Mouse (Mus musculus) mature B cell (primary cell): ENCODE results near the gene Rassf2.

ENCODE experiments used
- in situ Hi-C: fragments of 300-500 bp; cut with MboI; formaldehyde crosslinking; loops from 2 replicates; pipeline ENCODE4 v1.14.3; 2019

The Rassf2 gene

DNA sequence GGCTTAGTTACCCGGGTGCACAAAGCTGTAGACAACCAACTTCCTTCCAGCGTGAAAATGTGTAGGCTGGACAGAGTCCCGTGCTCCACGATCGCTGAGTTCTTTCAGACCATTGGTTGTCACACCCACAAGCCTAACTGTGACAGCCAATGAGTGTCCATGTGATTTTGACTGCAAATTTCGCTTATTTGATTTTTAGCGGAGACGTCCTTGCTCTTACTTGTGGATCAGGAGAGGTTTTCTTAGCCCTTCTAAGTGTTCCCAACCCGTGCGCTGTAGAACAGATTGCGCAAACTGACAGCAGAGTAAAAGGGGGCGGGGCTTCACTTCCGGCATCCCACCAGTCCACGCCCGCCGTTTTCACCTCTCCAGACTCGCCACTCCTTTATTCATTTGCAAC is 74.8 kb downstream of the Rassf2 start:
- in situ Hi-C loops = no loop called here

DNA sequence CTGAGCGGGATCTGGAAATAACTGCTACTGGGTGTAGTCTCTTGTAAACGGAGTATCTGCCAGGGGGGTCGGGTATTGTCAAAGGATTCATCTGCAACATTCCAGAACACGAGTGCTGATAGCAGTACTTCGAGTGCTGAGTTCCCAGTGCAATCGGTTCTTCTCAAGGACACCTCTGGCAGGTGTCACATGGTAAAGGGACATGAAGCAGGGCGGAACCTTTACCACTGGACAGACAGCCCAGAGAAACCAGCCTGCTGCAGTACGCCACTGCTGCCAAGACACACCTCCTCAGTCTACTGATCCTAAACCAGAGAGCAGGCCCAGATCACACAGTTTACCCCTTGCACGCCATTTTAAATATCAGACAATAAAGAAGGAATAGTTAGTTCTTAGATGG is 75.2 kb downstream of the Rassf2 start:
- in situ Hi-C loops = no loop called here

DNA sequence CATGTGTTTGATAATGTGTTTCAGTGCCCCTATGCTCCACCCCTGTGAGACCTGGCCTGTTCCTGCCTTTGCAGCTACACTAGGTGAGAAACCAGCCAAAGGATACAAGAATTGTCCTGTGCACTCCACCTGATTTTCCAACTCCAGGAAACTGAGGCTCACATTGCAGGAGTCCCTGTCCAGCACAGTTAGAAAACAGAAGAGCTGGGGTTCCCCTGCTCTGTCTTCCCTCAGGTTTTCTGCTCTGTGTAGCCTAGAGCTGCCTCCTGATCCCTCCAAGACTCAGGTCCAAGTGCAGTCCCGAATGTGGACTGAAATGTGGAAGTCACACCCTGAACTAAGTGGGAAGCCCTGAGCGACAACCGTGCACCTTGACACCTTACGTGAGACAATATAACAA is 76.3 kb downstream of the Rassf2 start:
- in situ Hi-C loops = no loop called here

DNA sequence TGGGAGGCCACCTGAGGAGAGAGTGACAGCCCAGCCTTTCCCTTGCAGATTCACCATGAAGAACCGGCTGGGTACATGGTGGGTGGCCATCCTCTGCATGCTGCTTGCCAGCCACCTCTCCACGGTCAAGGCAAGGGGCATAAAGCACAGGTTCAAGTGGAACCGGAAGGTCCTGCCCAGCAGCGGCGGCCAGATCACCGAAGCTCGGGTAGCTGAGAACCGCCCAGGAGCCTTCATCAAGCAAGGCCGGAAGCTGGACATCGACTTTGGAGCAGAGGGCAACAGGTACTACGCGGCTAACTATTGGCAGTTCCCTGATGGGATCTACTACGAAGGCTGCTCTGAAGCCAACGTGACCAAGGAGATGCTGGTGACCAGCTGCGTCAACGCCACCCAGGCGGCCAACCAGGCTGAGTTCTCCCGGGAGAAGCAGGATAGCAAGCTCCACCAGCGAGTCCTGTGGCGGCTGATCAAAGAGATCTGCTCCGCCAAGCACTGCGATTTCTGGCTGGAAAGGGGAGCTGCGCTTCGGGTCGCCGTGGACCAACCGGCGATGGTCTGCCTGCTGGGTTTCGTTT is 77.0 kb downstream of the Rassf2 start:
- in situ Hi-C loops = no loop called here

DNA sequence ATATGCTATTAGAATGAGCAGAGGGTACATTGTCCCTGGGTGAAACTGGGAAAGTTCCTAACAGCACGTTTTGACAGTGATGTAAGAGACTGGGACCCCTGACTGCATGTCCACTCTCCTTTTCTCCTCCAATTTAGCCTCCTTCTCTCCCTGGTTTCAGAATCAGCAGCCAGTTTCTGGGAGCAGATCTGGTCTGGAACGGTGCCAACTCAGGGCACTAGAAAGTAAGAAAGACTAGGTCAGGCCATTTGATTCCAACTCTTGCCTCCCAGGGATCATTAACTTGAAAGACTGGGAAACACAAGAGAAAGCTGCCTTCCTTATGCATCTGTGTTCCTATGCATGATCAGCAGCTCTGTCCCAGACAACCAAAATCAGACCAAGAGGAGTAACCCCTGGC is 77.6 kb downstream of the Rassf2 start:
- in situ Hi-C loops = no loop called here

DNA sequence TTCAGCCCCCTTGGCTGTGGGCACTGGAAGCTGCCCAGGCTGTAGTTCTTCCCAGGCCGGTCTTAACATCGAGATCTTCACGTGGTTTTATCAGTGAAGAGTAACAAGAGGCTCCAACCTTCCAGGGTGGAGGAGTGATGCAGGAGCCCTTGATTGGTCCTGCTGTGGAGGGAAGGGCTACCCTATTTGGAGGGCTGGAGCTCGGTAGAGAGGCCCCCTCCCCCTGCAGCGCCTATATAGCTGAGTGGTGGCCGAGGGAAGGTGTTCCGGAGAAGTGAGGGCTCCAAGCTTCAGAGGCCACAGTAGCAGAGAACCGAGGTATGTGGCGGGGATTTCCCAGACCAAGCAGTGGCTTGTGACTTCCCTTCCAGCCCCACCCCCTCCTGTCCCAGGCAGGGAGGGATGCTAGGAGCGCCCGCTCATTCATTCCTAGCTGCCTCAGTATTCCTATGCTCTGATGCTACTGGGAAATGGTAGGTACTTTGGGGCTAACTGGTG is 79.4 kb downstream of the Rassf2 start, which contains the start of gene Prnd:
TSS of gene Prnd (plus strand) at position 264 of the 498 bp plus-strand sequence.
- in situ Hi-C loops = no loop called here

DNA sequence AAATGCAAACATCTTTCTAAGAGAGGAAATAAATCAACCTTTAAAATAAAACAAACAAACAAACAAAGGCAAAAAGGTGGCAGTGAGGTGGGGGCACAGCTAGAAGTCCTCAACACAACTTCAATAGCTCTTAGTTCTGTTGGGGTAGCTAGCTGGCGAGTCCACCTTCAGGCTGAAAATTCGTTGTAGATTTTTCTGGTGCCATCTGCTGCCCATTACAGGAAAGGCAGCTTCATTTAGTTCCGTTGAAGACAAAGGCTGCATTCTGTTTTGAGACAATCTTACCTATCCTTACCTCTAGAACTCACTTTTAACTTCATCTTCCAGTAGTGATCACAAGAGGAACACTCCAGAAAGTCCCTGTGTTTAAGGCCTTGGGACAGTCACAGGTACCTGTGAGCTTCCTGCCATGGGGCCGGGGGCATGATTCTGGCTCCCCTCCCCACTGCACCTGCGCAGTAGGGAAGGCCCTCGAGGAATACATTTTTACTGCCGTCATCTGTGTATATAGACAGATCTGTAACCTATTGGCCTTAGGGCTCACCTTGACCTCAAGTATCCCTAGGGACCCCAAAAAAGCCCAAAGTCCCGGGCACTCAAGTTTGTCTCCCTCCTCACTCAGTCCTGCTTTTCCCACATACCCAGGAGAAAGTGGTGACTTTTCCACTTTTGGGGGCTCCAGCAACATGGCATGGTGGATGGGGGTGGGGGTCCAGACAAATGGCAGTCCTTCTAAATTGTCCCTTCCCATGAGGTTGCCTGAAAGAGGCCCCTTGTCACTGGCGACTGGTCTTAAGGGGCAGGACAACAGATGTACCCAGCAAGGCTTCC is 80.1 kb downstream of the Rassf2 start:
- in situ Hi-C loops = no loop called here

DNA sequence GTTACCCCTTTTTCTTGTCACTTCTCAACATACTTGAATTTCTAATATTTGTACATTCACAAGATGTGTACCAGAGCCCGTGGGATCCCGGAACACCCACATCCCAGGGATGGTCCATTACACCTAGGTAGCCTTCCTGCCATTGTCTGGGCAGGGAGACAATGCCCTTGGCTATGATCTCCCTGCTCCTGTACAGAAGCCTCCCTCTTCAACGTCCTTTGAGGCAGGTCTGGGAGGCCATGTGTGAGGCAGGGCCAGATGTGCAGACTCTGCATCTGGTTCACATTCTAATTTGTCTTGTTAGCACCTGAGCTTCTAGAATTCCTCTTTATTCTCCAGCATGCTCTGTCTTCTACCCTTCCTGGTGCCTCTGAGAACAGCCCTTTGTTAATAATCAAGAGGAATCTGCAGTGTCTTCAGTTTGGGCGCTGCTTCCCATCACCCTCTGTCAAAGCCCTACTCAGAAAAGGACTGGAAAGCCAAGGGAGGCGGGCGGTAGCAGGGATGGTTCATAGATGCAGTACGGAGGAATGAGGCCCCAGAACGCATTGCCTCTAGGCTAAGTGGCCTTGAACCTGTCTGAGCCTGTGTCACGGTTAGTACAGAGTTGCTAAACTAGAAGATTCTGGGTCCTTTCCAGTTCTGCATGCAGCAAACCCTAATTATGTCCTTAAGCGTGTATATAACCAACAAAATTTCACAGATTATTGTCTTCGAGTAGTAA is 81.0 kb downstream of the Rassf2 start:
- in situ Hi-C loops = no loop called here

DNA sequence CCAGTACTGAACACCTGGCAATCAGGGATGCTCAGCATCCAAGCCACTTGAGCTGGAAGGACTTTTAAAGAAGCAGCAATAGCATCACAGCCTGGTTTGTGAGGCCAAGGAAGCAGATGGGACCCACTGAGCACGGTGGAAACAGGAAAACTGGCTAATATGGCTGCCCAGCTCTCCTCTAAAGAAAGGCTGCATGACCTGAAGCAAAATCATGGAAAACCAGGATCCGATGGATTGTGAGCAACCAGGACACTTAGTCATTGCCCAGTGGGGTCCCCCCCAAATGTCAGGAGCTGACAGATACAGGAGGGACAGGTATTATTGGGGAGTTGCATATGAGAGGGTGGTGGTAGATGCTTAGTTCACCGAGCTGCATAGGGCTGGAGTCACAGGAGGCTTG is 81.9 kb downstream of the Rassf2 start:
- in situ Hi-C loops = no loop called here

DNA sequence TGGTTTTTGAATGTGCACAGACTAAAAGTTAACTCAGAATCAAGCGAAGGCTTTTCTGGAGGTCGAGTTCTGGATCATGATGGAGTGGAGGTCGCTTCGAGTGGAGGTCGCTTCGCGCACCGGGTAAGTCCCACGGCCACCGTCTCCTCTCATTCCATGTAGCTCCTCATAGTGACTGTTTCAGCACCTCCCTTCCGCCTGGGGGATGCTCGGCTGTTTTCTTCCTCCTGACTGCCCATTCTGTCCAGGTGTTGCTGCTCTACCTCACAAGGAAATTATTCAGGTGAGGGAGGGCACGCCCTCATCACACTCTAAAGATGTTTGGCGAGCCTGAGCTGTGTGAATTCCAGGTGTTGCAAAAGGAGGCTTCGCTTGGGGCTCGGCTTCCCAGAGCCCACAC is 83.7 kb downstream of the Rassf2 start:
- in situ Hi-C loops = no loop called here

DNA sequence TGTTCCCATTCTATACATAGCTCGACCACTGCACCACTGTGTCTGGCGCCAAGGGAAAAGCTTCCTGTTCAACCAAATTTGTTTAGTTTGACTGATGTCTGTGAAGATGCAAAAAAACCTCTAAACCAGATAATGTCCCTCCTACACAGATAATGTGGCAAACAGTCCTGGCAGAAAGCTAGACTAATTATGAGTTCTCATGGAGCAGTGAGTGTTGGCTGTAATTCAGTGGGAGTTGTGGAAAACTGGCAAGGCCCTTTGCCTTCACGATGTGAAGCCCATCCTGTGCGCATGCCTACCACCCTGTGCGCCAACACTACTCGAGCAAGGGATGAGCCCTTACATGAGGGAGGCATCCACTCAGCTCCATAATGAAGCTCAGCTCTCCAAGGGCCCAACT is 84.3 kb downstream of the Rassf2 start:
- in situ Hi-C loops = no loop called here

DNA sequence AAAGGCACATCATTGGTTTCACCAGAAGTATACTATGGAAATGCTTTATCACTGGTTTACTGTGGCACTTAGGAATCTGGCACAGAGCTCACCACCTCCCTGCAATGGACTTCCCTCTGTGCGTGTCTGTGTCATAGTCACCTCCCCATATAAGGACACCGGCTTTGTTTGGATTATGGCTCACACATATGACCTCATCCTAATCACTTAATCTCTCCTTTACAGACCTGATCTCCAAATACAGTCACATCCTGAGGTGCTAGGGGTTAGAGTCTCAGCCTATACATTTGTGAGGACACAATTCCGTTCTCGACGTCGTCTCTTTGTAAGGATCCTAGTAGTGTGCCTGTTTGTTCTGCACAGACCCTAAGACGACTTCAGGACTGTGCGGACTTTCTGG is 84.8 kb downstream of the Rassf2 start:
- in situ Hi-C loops = no loop called here

DNA sequence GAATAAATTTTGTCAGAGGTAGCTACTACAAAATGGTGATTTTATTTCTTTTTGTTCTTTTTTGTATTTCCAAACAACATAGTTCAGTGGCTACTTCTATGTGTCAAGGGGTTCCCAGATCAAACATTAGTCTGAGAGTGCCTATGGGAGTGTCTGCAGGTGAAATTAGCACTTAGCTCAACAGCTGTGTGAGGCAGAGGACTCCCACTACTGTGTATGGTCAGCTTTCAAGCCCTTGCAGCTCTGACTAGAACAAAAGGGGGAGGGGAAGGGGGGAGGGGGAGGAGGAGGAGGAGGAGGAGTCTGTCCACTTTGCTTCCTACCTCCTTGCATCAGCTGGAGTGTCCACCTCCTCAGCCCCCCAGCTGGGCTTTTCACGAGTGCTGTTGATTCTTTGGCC is 85.7 kb downstream of the Rassf2 start:
- in situ Hi-C loops = no loop called here

DNA sequence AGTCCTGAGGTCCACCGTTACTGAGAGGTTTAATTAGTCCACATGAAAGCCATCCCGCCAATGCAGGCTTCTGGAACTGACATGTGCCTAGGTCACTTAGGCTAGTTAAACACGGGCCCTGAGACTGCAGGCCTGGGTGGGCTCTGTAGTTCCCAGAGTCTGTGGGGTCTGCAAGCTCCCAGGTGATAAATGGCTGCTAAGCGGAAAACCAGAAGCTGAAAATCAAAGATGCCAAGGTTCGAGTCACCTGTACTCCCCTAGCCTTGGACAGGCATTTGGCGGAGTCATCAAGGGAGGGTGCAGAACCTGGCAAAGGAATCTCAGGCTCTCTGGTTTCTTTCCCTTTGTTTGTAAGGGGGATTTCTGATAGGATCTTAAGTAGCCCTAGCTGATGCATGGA is 88.6 kb downstream of the Rassf2 start:
- in situ Hi-C loops = no loop called here

DNA sequence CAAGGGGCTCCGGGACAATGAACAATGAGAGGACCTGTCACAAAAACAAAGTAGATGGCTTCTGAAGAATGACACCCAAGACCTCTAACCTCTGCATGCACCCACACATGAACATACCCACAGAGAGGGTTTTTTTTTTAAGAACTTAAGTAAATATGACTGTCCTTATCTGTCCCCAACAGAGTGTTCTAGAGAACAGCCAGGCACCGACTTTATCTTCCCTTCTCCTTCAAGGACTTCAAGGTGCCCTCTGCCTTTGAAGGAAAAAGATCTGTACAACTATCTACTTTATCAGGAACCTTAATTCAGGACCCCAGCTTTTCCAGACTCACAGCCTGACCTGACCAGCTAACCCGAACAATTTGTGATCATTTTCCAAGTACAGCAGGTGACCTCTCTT is 89.6 kb downstream of the Rassf2 start:
- in situ Hi-C loops = no loop called here
